ENCODE assay signal across 26 mouse cellular contexts in the genomic region with DNA sequence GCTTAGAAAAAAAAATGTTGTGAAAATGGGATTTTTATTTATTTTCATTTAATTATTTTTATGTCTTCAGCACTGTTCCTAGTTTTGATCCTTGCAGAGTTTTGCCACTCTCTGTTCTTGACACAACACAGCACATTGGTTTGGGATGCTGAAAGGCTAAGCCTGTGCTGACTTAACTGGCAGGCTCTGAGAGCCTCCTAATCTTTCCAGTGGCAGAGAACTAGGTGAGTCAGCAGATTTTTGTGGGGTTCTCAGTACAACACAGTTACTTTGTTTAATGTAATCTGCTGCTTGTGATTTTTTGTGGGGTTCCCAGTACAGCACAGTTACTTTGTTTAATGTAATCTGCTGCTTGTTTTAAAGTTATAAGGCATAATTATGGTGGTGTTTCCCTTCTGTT. TPM values are rescaled to one million over a fixed set of nuclear protein-coding genes. Genes with fewer than 3 reads are reported as not detected.
A peak's percentile ranks its signal among the peaks of the same experiment; 100 is the strongest.
DNase-seq lines count a peak whose midpoint lies in the region; ATAC-seq and TF ChIP-seq lines count a peak whose summit lies in the region.
"Had no signal": no experiment of that assay in that cellular context is flagged by ENCODE, and none has a peak within 500 bp of the region (broad histone marks: within the 10 kb centered on the region; RNA-seq: fewer than 3 reads in every experiment).

No protein-coding gene starts in this region.

- no peak overlapping the region for H3K9ac ChIP-seq in liver, embryonic 11.5 days (ENCODE audit: low read depth, low read length)
- H3K9ac ChIP-seq in liver, postnatal 0 days (replicated peaks) = no peak overlapping the region
- H3K9ac ChIP-seq: hindbrain, embryonic 12.5 days; limb, embryonic 12.5 days; liver, embryonic 14.5 days; lung, embryonic 14.5 days; midbrain, embryonic 12.5 days; neural tube, embryonic 13.5 days had no signal

- H3K4me1 ChIP-seq in liver, embryonic 11.5 days (replicated peaks; ENCODE audit: control insufficient read depth, insufficient read depth, low read length) = peaks cover 3% of the 10 kb centered on the region
- no peaks in the 10 kb centered on the region for H3K4me1 ChIP-seq in liver, postnatal 0 days (ENCODE audit: insufficient read depth)
- H3K4me1 ChIP-seq in G1E (ENCODE audit: insufficient read depth, low read depth, low read length) = peaks cover 46% of the 10 kb centered on the region
- H3K4me1 ChIP-seq: hindbrain, embryonic 12.5 days; limb, embryonic 12.5 days; midbrain, embryonic 12.5 days had no signal

- no peaks in the 10 kb centered on the region for H3K27me3 ChIP-seq in liver, embryonic 11.5 days (replicated peaks; ENCODE audit: control insufficient read depth, insufficient read depth, low read length)
- no peaks in the 10 kb centered on the region for H3K27me3 ChIP-seq in liver, postnatal 0 days (ENCODE audit: insufficient read depth, low read length)
- H3K27me3 ChIP-seq in G1E (ENCODE audit: insufficient read depth, low read length) = no peaks in the 10 kb centered on the region
- H3K27me3 ChIP-seq: hindbrain, embryonic 12.5 days; limb, embryonic 12.5 days; midbrain, embryonic 12.5 days; neural tube, embryonic 13.5 days had no signal

- H3K9me3 ChIP-seq in liver, embryonic 11.5 days (ENCODE audit: control insufficient read depth, low read length) = no peaks in the 10 kb centered on the region
- H3K9me3 ChIP-seq in liver, postnatal 0 days (ENCODE audit: low read length) = no peaks in the 10 kb centered on the region
- H3K9me3 ChIP-seq in G1E (replicated peaks) = no peaks in the 10 kb centered on the region; the same call in 1 of the 2 replicates
- H3K9me3 ChIP-seq: hindbrain, embryonic 12.5 days; limb, embryonic 12.5 days; midbrain, embryonic 12.5 days; neural tube, embryonic 13.5 days had no signal

- no peak for DNase-seq in liver, embryonic 11.5 days (ENCODE audit: low spot score)
- DNase-seq in liver, postnatal 0 days = no peak
- DNase-seq in G1E (ENCODE audit: low spot score) (peak; percentile 26), MN1 (ENCODE audit: low spot score) (no peak)
- DNase-seq in cerebellum, postnatal 10 days = no peak
- no peak for DNase-seq in frontal cortex, postnatal 10 days (ENCODE audit: low spot score in 2 of 2)
- DNase-seq: adrenal gland, postnatal 25 days; heart, postnatal 14 days; kidney, adult 9 months; kidney, postnatal 10 days; lung, embryonic 14.5 days; lung, postnatal 14 days; right cerebral cortex, postnatal 4 days; thymus, adult 18-20 months; thymus, postnatal 25 days had no signal

- no peaks in the 10 kb centered on the region for H3K36me3 ChIP-seq in liver, embryonic 11.5 days (ENCODE audit: control insufficient read depth, insufficient read depth, low read length)
- H3K36me3 ChIP-seq in liver, postnatal 0 days (replicated peaks; ENCODE audit: insufficient read depth, low read length) = no peaks in the 10 kb centered on the region
- peaks cover 24% of the 10 kb centered on the region for H3K36me3 ChIP-seq in G1E (replicated peaks)
- H3K36me3 ChIP-seq: limb, embryonic 12.5 days; midbrain, embryonic 12.5 days; neural tube, embryonic 13.5 days had no signal

- ATAC-seq in liver, embryonic 11.5 days (replicated peaks; ENCODE audit: low FRiP score) = 0 out of 2 replicates have a peak, but pooled peaks have one; percentile 29
- no peak for ATAC-seq in liver, postnatal 0 days
- peak; percentile 83 for ATAC-seq in G1E (ENCODE audit: extremely low read depth, insufficient number of reproducible peaks, low FRiP score, poor library complexity, severe bottlenecking)
- ATAC-seq in common myeloid progenitor, adult 5-6 weeks (replicated peaks; ENCODE audit: low read depth, poor library complexity, severe bottlenecking) = peak; percentile 85
- ATAC-seq: CD4-positive, CD25-positive, alpha-beta regulatory T cell, adult 4 months; forebrain, embryonic 16.5 days; intestine, embryonic 16.5 days had no signal

- no peak overlapping the region for H3K27ac ChIP-seq in liver, embryonic 11.5 days (ENCODE audit: low read depth, low read length)
- H3K27ac ChIP-seq in liver, postnatal 0 days (ENCODE audit: low read depth) = no peak overlapping the region
- H3K27ac ChIP-seq: hindbrain, embryonic 12.5 days; limb, embryonic 12.5 days; liver, embryonic 14.5 days; midbrain, embryonic 12.5 days; neural tube, embryonic 13.5 days; stomach, postnatal 0 days had no signal

- no peak for TF ChIP-seq EP300 in liver, postnatal 0 days (IDR thresholded peaks at IDR 0.05; ENCODE audit: low read depth)

- H3K4me3 ChIP-seq in liver, embryonic 11.5 days (ENCODE audit: low read depth, low read length) = no peak overlapping the region
- no peak overlapping the region for H3K4me3 ChIP-seq in liver, postnatal 0 days (ENCODE audit: low read depth, low read length)
- H3K4me3 ChIP-seq in G1E (ENCODE audit: low read depth, low read length) = no peak overlapping the region
- H3K4me3 ChIP-seq: erythroblast, embryonic 14.5 days; hindbrain, embryonic 12.5 days; limb, embryonic 12.5 days; midbrain, embryonic 12.5 days; neural tube, embryonic 13.5 days had no signal

- H3K4me2 ChIP-seq in liver, embryonic 11.5 days = no peak overlapping the region
- H3K4me2 ChIP-seq in liver, postnatal 0 days (ENCODE audit: low read depth, low read length) = no peak overlapping the region
- H3K4me2 ChIP-seq: hindbrain, embryonic 12.5 days; limb, embryonic 12.5 days; lung, embryonic 14.5 days; midbrain, embryonic 12.5 days; neural tube, embryonic 13.5 days had no signal

- no peak for TF ChIP-seq CTCF in liver, postnatal 0 days (IDR thresholded peaks at IDR 0.05; ENCODE audit: low read depth)
- TF ChIP-seq CTCF in G1E (IDR thresholded peaks at IDR 0.05; ENCODE audit: low read depth, low read length) = no peak

RNA-seq across cellular contexts. Expression of a gene that starts 55.8 kb away (rescaled TPM):
- polyA plus RNA-seq in liver, embryonic 11.5 days (2014; fragmentation: Nextera tagmentation; extraction: Ambion mirVana) = 14.9 and 17.6 TPM in 2 replicates
- polyA plus RNA-seq in liver, postnatal 0 days (2015; fragmentation: Nextera tagmentation; extraction: Ambion mirVana) = 6.1 and 8.2 TPM in 2 replicates
- total RNA-seq in G1E (2014; fragmentation: Nextera tagmentation) (92.4 and 103 TPM in 2 replicates), G1E (2017) (51.5 and 55.7 TPM in 2 replicates)
- 14.8 and 19.7 TPM in 2 replicates for polyA plus RNA-seq in G1E (2012)
- 9.9 and 16.4 TPM in 2 replicates for total RNA-seq in common myeloid progenitor, adult 5-6 weeks (2017)
